Comparison of ENCODE assay signal across 25 mouse cellular contexts in genomic region chr14:100421666-100422065, GRCm38 (mm10).
DNase-seq lines count a peak whose midpoint lies in the region; ATAC-seq and TF ChIP-seq lines count a peak whose summit lies in the region.
"Had no signal": no experiment of that assay in that cellular context is flagged by ENCODE, and none has a peak within 500 bp of the region (broad histone marks: within the 10 kb centered on the region; RNA-seq: fewer than 3 reads in every experiment).

No protein-coding gene starts in this region.

- no peaks in the 10 kb centered on the region for H3K4me1 ChIP-seq in kidney, embryonic 15.5 days
- H3K4me1 ChIP-seq in kidney, embryonic 14.5 days (ENCODE audit: control insufficient read depth, insufficient read depth, low read length): no peaks in the 10 kb centered on the region
- H3K4me1 ChIP-seq in liver, postnatal 0 days (ENCODE audit: insufficient read depth): 0 out of 2 replicates have a peak, but pooled peaks cover 3% of the 10 kb centered on the region
- no peaks in the 10 kb centered on the region for H3K4me1 ChIP-seq in liver, embryonic 11.5 days (replicated peaks; ENCODE audit: control insufficient read depth, insufficient read depth, low read length)
- H3K4me1 ChIP-seq: embryonic facial prominence, embryonic 12.5 days; forebrain, embryonic 13.5 days had no signal

- no peaks in the 10 kb centered on the region for H3K27me3 ChIP-seq in kidney, embryonic 15.5 days
- no peaks in the 10 kb centered on the region for H3K27me3 ChIP-seq in kidney, embryonic 14.5 days (ENCODE audit: control insufficient read depth, insufficient read depth, low read length)
- no peaks in the 10 kb centered on the region for H3K27me3 ChIP-seq in liver, postnatal 0 days (ENCODE audit: insufficient read depth, low read length)
- H3K27me3 ChIP-seq in liver, embryonic 11.5 days (replicated peaks; ENCODE audit: control insufficient read depth, insufficient read depth, low read length): no peaks in the 10 kb centered on the region
- H3K27me3 ChIP-seq: CH12.LX; embryonic facial prominence, embryonic 12.5 days; forebrain, embryonic 13.5 days; Patski had no signal

- no peaks in the 10 kb centered on the region for H3K9me3 ChIP-seq in kidney, embryonic 15.5 days (replicated peaks)
- no peaks in the 10 kb centered on the region for H3K9me3 ChIP-seq in kidney, embryonic 14.5 days (ENCODE audit: control insufficient read depth, low read length)
- H3K9me3 ChIP-seq in liver, postnatal 0 days (ENCODE audit: low read length): no peaks in the 10 kb centered on the region
- H3K9me3 ChIP-seq in liver, embryonic 11.5 days (ENCODE audit: control insufficient read depth, low read length): no peaks in the 10 kb centered on the region
- H3K9me3 ChIP-seq: embryonic facial prominence, embryonic 10.5 days; embryonic facial prominence, embryonic 12.5 days; forebrain, embryonic 13.5 days had no signal

- TF ChIP-seq CTCF in liver, postnatal 0 days (IDR thresholded peaks at IDR 0.05; ENCODE audit: low read depth): no peak

- no peak for TF ChIP-seq EP300 in liver, postnatal 0 days (IDR thresholded peaks at IDR 0.05; ENCODE audit: low read depth)

- no peak for ATAC-seq in kidney, embryonic 15.5 days (replicated peaks; ENCODE audit: low FRiP score)
- no peak for ATAC-seq in kidney, embryonic 14.5 days (ENCODE audit: low FRiP score, low TSS enrichment)
- no peak for ATAC-seq in liver, postnatal 0 days
- no peak for ATAC-seq in liver, embryonic 11.5 days (replicated peaks; ENCODE audit: low FRiP score)
- ATAC-seq: activated CD4-positive, CD25-positive, alpha-beta regulatory T cell, adult 4 months; CD4-positive, CD25-positive, alpha-beta regulatory T cell, adult 4 months; forebrain, embryonic 13.5 days; Patski had no signal

- H3K4me2 ChIP-seq in kidney, embryonic 15.5 days: no peak overlapping the region
- H3K4me2 ChIP-seq in kidney, embryonic 14.5 days (replicated peaks; ENCODE audit: low read depth, low read length): no peak overlapping the region
- H3K4me2 ChIP-seq in liver, postnatal 0 days (ENCODE audit: low read depth, low read length): no peak overlapping the region
- no peak overlapping the region for H3K4me2 ChIP-seq in liver, embryonic 11.5 days
- H3K4me2 ChIP-seq: embryonic facial prominence, embryonic 12.5 days; forebrain, embryonic 13.5 days had no signal

- H3K36me3 ChIP-seq in kidney, embryonic 15.5 days: no peaks in the 10 kb centered on the region
- no peaks in the 10 kb centered on the region for H3K36me3 ChIP-seq in kidney, embryonic 14.5 days (ENCODE audit: control insufficient read depth, insufficient read depth, low read length)
- H3K36me3 ChIP-seq in liver, postnatal 0 days (replicated peaks; ENCODE audit: insufficient read depth, low read length): no peaks in the 10 kb centered on the region
- no peaks in the 10 kb centered on the region for H3K36me3 ChIP-seq in liver, embryonic 11.5 days (ENCODE audit: control insufficient read depth, insufficient read depth, low read length)
- H3K36me3 ChIP-seq: embryonic facial prominence, embryonic 10.5 days; embryonic facial prominence, embryonic 12.5 days; G1E had no signal

- H3K4me3 ChIP-seq in kidney, embryonic 15.5 days (replicated peaks): no peak overlapping the region
- H3K4me3 ChIP-seq in kidney, embryonic 14.5 days (ENCODE audit: low read length): no peak overlapping the region
- H3K4me3 ChIP-seq in liver, postnatal 0 days (ENCODE audit: low read depth, low read length): no peak overlapping the region
- H3K4me3 ChIP-seq in liver, embryonic 11.5 days (ENCODE audit: low read depth, low read length): no peak overlapping the region
- H3K4me3 ChIP-seq: embryonic facial prominence, embryonic 10.5 days; embryonic facial prominence, embryonic 12.5 days; forebrain, embryonic 13.5 days had no signal

- H3K9ac ChIP-seq in kidney, embryonic 15.5 days: no peak overlapping the region
- H3K9ac ChIP-seq in kidney, embryonic 14.5 days (ENCODE audit: low read depth, low read length): no peak overlapping the region
- H3K9ac ChIP-seq in liver, postnatal 0 days (replicated peaks): no peak overlapping the region
- no peak overlapping the region for H3K9ac ChIP-seq in liver, embryonic 11.5 days (ENCODE audit: low read depth, low read length)
- H3K9ac ChIP-seq: embryonic facial prominence, embryonic 12.5 days; forebrain, embryonic 13.5 days had no signal

- DNase-seq in kidney, adult 11 months: peak; percentile 28
- no peak for DNase-seq in kidney, postnatal 14 days
- DNase-seq in kidney, adult 8-10 months: peak; percentile 29 to 49
- DNase-seq in kidney, postnatal 25 days: peak; percentile 42 to 58
- DNase-seq in liver, postnatal 0 days: no peak
- no peak for DNase-seq in liver, embryonic 11.5 days (ENCODE audit: low spot score)
- DNase-seq: adrenal gland, adult 8-10 months; adrenal gland, postnatal 14 days; adrenal gland, postnatal 36 days; B cell, adult 2 months; cerebellum, adult 11-12 months; cerebellum, adult 2 months; cerebellum, adult 9-10 months; cerebellum, postnatal 10 days; cerebellum, postnatal 25 days had no signal

- no peak overlapping the region for H3K27ac ChIP-seq in kidney, embryonic 15.5 days
- no peak overlapping the region for H3K27ac ChIP-seq in kidney, embryonic 14.5 days (ENCODE audit: low read depth, low read length)
- H3K27ac ChIP-seq in liver, postnatal 0 days (ENCODE audit: low read depth): 0 out of 2 replicates have a peak overlapping the region, but pooled peaks have one; percentile 26
- H3K27ac ChIP-seq in liver, embryonic 11.5 days (ENCODE audit: low read depth, low read length): no peak overlapping the region
- H3K27ac ChIP-seq: embryonic facial prominence, embryonic 10.5 days; embryonic facial prominence, embryonic 12.5 days; forebrain, embryonic 13.5 days had no signal

- WGBS in kidney, embryonic 15.5 days: 87% methylated on average over 4 of the region's 4 CpGs
- WGBS in kidney, embryonic 14.5 days: 93% methylated on average over 4 of the region's 4 CpGs
- 76% methylated on average over 4 of the region's 4 CpGs for WGBS in liver, postnatal 0 days (ENCODE audit: insufficient replicate concordance)
- 88% methylated on average over 4 of the region's 4 CpGs for WGBS in liver, embryonic 11.5 days

Comparison
In these comparisons a context has a peak if more than half of its experiments do, and no peak if none do; other contexts are left out.
1. DNase-seq: peak in kidney, adult 11 months (single experiment), kidney, adult 8-10 months (2 of 2) and kidney, postnatal 25 days (2 of 2); none in kidney, postnatal 14 days (single experiment), liver, postnatal 0 days (single experiment) and liver, embryonic 11.5 days (single experiment).